Mouse (Mus musculus): ENCODE data around the gene Plin3. TPM values are rescaled to one million over a fixed set of nuclear protein-coding genes. Genes with fewer than 3 reads are reported as not detected.
"Not testable (repeated sequence)": the region's sequence is repeated elsewhere in the genome, so short reads cannot be mapped to it uniquely, and the experiment has no call there.

The Plin3 gene
- total RNA-seq, 2 experiments from 2014 or later, result 3.8 to 5.4 TPM

- intact Hi-C loops (cut with DNase I), result loop anchor here (5.0 kb wide), 1 partner anchor 69 kb away; no protein-coding TSS in a partner anchor
These were observed 14.3 kb downstream of the Plin3 start for GRCm38 (mm10) chr17:56278340-56278739.

DNA sequence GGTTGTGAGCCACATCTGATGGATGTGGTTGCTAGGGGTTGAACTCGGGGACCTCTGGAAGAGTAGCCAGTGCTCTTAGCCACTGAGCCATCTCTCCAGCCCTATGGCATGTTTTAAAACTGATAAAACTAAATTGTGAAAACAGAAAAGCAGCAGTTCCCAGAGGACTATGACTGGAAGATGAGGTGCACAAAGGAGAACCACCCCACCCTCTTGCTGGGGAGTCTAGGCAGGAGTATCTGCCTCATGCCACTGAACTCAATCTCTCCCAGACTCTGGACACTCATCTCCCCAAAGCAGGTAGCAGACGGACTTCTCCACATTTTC is 15.1 kb downstream of the Plin3 start:
- intact Hi-C loops (cut with DNase I), result loop anchor here (5.0 kb wide), 1 partner anchor 70 kb away; no protein-coding TSS in a partner anchor
- DNase-seq (ENCODE audit: extremely low spot score in 1 of 2, low spot score in 2 of 2), result no peak

More at GRCm38 (mm10) chr17:56278340-56278739, 14.3 kb downstream of the Plin3 start:
- DNase-seq (ENCODE audit: extremely low spot score in 1 of 2, low spot score in 2 of 2), result no peak

DNA sequence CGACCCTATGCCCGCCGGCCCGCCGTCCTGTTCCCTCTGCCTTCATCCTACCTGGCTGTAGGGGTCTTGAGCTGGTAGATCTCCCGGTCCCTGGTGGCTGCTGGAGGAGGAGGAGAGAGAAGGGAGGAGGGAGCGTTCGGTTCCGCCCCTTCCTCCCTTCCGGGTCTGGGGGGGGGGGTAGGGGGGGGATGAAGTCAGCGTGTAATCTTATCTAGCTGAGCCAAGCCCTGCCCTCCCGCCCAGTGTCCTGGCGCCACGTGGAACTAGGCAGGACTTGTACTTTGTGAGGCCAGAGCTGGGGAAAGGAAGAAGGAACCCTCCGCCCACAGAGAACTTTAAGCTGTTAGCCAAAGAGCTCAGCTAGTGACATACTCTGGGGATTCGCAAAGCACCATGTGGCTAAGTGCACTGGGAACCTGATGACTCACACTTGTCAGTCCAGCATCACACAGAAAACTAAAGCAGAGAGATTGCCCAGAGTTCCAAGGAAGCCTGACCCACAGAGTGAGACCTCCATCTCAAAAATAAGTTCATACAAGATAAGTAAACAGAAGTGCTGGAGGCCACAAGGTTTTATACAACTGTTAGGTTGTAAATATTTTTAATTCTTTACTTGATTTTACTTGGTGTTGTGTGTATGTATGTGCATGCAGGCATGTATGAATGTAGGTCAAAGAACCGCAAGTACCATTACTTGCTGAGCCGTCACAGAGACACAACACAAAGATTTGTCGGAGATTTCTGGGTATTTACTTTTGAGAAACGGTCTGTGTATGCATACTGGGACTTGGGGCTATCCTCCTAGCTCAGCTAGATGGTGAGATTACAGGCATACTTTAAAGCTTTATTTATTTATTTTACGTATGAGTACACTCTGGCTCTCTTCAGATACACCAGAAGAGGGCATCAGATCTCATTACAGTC is 15.8 kb downstream of the Plin3 start, which contains the start of gene Ticam1:
Gene Ticam1 (minus strand): TSS at position 144 of the 924 bp plus-strand sequence.
- intact Hi-C loops (cut with DNase I), result loop anchor here (5.0 kb wide), 1 partner anchor 70 kb away; no protein-coding TSS in a partner anchor
- peak; percentile 75 to 92 for DNase-seq (ENCODE audit: extremely low spot score in 1 of 2, low spot score in 2 of 2)

DNA sequence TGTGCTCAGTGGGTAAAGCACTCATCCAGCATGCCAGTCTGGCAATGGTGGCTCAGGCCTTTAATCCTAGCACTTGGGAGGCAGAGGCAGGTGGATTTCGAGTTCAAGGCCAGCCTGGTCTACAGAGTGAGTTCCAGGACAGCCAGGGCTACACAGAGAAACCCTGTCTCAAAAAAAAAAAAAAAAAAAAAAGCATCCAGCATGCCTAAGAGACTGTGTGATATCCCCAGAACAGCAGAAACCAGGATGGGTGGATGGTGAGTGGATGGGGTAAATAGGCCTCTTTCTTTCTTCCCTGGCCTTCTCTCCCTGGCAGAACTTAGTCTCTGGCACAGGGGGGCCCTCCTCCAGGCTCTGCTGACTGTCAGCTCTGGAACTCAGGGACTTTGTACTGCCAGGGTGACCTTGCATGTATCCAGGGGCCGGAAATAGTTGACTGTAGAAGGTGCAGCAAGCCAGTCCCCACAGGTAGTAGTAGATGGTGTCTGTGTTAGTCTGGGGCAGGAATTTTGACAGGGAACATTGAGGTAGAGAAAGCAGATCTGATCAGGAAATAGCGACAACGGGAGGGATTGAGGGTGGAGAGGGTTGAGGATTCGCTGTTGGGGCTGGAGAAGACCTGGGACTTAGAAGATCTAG is 16.7 kb downstream of the Plin3 start:
- no peak for DNase-seq (ENCODE audit: extremely low spot score in 1 of 2, low spot score in 2 of 2)
- intact Hi-C loops (cut with DNase I), result loop anchor here (5.0 kb wide), 1 partner anchor 71 kb away; no protein-coding TSS in a partner anchor

GRCm38 (mm10) chr17:56273986-56274385 is 18.7 kb downstream of the Plin3 start:
- intact Hi-C loops (cut with DNase I), result no loop called here
- no peak for DNase-seq (ENCODE audit: extremely low spot score in 1 of 2, low spot score in 2 of 2)

GRCm38 (mm10) chr17:56273482-56273881 is 19.2 kb downstream of the Plin3 start:
- intact Hi-C loops (cut with DNase I), result no loop called here
- no peak for DNase-seq (ENCODE audit: extremely low spot score in 1 of 2, low spot score in 2 of 2)

DNA sequence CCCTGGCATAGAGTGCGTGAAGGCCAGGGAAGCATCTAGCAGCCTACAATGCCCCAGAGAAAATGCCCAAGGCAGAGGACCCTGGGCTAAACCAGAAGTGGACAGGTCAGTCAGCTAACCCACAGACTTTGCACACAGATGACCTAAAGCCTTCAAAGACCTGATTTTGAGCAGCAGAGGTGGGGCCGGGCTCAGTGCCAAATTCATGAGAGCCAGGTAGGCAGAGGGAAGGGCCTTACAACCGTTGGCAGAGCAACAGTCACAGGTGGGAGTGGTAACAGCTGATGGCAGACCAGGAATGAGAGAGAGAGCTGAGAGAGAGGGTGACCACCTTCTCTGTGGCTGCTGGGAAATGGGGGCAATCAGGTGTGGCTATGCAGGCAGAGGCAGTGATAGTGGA is 20.0 kb downstream of the Plin3 start:
- intact Hi-C loops (cut with DNase I), result no loop called here
- peak in 1 of 2 experiments; percentile 38 for DNase-seq (ENCODE audit: extremely low spot score in 1 of 2, low spot score in 2 of 2)

- peak in 1 of 2 experiments; percentile 43 for DNase-seq (ENCODE audit: extremely low spot score in 1 of 2, low spot score in 2 of 2)
- intact Hi-C loops (cut with DNase I), result no loop called here
These were observed 20.9 kb downstream of the Plin3 start for GRCm38 (mm10) chr17:56271609-56272253.

GRCm38 (mm10) chr17:56269741-56270140 is 22.9 kb downstream of the Plin3 start:
- intact Hi-C loops (cut with DNase I), result no loop called here

DNA sequence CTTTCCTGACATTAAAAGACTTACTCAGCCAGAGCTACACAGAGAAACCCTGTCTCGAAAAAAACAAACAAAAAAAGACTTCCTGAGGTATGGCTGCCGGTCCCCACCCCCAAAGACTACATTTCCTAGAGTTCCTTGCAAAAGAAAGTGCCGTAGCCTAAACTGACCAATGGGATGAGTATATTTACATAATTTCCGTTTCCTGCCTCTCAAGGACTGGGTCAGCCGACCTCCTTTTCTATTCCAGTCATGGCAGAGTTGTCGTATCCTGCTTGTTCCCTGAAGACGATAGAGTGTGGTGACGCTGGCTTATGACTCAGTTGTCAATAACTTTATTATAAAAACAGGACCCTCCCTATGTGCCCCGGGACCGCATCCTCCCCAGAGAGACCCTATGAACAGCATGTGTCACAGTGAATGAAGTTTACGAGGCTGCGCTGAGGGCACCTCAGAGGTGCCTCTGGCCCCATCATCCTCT is 23.5 kb downstream of the Plin3 start:
- intact Hi-C loops (cut with DNase I), result no loop called here
- DNase-seq (ENCODE audit: extremely low spot score in 1 of 2, low spot score in 2 of 2), result peak; percentile 78 to 85

More at GRCm38 (mm10) chr17:56269741-56270140, 22.9 kb downstream of the Plin3 start:
- no peak for DNase-seq (ENCODE audit: extremely low spot score in 1 of 2, low spot score in 2 of 2)

- intact Hi-C loops (cut with DNase I), result no loop called here
- peak in 1 of 2 experiments; percentile 56 for DNase-seq (ENCODE audit: extremely low spot score in 1 of 2, low spot score in 2 of 2)
These were observed 26.4 kb downstream of the Plin3 start for GRCm38 (mm10) chr17:56266271-56266670.

GRCm38 (mm10) chr17:56265869-56266268 is 26.8 kb downstream of the Plin3 start:
- intact Hi-C loops (cut with DNase I), result no loop called here

DNA sequence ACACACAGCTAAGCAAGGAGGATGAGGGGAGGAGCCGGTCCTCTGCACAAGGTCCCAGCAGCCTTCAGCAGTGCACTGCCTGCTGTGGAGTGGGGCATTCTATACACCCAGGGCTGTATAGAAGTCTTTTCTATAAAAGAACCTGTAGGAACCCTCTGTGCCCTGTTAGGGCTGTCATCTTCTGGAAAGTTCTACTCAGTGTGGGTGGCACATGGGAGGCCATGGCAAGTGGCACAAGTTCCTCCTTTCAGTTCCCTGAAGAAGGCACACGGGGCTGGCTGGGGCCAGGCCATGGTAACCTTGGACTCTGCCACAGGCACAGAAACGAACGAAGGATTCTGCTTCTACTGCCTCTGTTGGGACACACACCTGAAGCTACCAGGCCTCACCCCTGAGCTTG is 27.7 kb downstream of the Plin3 start:
- no peak for DNase-seq (ENCODE audit: extremely low spot score in 1 of 2, low spot score in 2 of 2)
- intact Hi-C loops (cut with DNase I), result no loop called here

More at GRCm38 (mm10) chr17:56265869-56266268, 26.8 kb downstream of the Plin3 start:
- no peak for DNase-seq (ENCODE audit: extremely low spot score in 1 of 2, low spot score in 2 of 2)

DNA sequence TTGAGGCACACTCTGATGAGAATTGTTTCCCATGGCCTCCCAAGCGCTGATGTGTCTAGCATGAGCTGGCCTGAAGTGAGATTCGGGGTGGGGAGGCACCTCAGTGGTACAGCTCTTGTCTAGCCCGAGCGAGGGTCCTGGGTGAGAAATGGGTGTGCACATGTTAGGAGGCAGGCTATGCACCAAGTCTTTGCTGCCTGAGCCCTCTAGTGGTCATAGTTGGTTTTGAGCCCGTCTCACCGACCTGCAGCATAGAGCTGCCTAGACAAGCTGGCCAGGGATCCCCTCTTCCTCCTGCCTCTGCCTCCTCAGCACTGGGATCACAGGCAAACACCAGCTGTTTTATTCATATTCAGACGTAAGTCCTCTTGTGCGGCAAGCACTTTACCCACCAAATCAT is 28.7 kb downstream of the Plin3 start:
- intact Hi-C loops (cut with DNase I), result no loop called here

DNA sequence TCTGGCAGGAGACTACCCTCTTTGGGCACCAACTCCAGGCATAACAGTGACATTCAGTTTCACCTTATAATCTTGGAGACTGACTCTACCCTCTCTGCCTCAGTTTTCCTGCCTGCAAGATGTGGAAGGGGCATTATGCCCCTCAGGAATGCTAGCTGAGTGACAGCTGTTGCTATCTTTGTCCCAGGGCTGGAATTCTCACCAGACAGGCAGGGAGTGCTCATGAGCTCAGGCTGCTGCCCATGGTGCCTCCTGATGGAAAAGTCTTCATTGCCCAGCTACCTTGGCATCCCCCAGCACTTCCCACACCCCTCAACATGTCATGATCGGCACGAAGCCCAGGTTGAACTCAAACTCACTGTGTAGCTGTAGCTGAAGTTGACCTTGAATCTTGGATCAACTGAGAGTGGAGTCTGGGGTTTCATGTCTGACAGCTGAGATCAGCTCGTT is 30.0 kb downstream of the Plin3 start:
- no peak for DNase-seq (ENCODE audit: extremely low spot score in 1 of 2, low spot score in 2 of 2)
- intact Hi-C loops (cut with DNase I), result no loop called here

More for the DNA sequence above, 28.7 kb downstream of the Plin3 start:
- peak; percentile 74 to 84 for DNase-seq (ENCODE audit: extremely low spot score in 1 of 2, low spot score in 2 of 2)

DNA sequence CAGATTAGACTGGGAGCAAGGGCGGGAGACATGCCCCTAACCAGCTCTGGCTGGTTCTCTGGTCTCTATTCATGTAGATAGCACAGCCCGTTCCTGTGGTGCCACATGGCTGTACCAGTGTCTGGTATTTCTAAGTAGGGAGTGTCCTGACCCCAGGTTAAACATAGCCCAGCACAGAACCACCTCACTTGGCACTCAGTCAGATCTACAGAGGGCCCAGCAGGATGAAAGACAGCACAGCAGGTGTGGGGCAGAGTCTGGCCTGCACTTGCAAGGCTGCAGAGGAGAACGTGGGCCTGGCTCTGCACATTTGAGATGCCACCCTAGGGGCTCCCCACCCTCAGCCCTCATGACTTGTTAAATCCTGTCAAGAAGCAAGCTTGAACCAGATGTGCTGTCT is 31.5 kb downstream of the Plin3 start:
- intact Hi-C loops (cut with DNase I), result no loop called here
- no peak for DNase-seq (ENCODE audit: extremely low spot score in 1 of 2, low spot score in 2 of 2)

DNA sequence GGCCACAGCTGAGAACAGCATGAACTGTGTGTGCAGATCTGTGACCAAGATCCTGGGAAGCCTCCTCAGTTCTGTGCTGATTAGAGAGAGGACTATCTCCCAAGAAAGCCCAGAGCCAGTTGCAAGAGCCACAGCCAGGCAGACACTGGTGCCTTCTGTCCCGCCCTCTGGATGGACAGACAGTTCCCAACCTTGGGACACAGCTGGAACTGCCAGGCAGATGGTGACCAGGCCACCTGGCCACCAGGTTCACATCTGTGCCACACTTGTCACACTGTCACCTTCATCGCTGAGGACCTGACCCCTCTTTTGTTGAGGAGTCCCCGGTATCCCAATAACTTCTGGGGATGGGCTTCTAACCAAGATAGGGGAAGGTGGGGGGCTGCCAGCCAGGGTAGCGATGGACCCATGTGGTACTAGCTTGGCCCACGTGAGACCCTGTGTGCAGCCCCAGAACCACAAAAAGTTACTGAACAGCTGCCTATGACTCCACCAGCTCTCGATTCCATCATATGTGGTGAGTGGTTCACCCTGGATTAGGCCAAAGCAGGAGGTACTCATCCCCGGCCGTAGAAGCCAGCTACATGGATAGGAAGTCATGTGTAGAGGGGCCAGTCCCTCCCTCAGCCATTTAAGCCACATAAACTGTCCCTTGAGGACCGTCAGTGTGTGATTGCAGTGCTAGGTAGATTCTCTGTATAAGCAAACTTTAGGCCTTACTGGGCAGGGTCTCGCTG is 33.2 kb downstream of the Plin3 start:
- DNase-seq (ENCODE audit: extremely low spot score in 1 of 2, low spot score in 2 of 2), result no peak
- intact Hi-C loops (cut with DNase I), result no loop called here

GRCm38 (mm10) chr17:56258812-56259211 is 33.9 kb downstream of the Plin3 start:
- DNase-seq (ENCODE audit: extremely low spot score in 1 of 2, low spot score in 2 of 2); intact Hi-C loops (cut with DNase I): not testable (repeated sequence)

Measured in left cerebral cortex, postnatal 10 days (tissue).